Mouse (Mus musculus): ENCODE measurements around the gene Gabpb1. TPM values are rescaled to one million over a fixed set of nuclear protein-coding genes. Genes with fewer than 3 reads are reported as not detected.

Gene Gabpb1
- polyA plus RNA-seq, 1 experiment = 21.8 TPM

- no peak for TF ChIP-seq POLR2A (IDR thresholded peaks at IDR 0.05; ENCODE audit: borderline replicate concordance, insufficient read depth, low read length)
- no peak for TF ChIP-seq CTCF (IDR thresholded peaks at IDR 0.05; ENCODE audit: borderline replicate concordance, insufficient read depth, low read depth, low read length)
- no peak for DNase-seq
- Histone ChIP-seq H3K4me1 (ENCODE audit: control insufficient read depth, insufficient read depth, low read length) (peaks cover 4% of the 10 kb centered on the region; the same call in 1 of the 2 replicates), H3K4me3 (replicated peaks; ENCODE audit: insufficient read depth, low read depth, low read length) (no peak overlapping the region), H3K27me3 (ENCODE audit: control insufficient read depth, insufficient read depth, low read length) (no peaks in the 10 kb centered on the region), H3K27ac (ENCODE audit: insufficient read depth, low read length) (no peak overlapping the region)
- 70% methylated on average over 1 of the region's 1 CpGs for WGBS
Measured at GRCm38 (mm10) chr2:126682937-126683336, 6.8 kb upstream of the Gabpb1 start.

GRCm38 (mm10) chr2:126682333-126682732 lies 6.2 kb upstream of the Gabpb1 start:
- WGBS = 79% methylated on average over 2 of the region's 2 CpGs
- Histone ChIP-seq H3K27ac (ENCODE audit: insufficient read depth, low read length) (no peak overlapping the region), H3K27me3 (ENCODE audit: control insufficient read depth, insufficient read depth, low read length) (no peaks in the 10 kb centered on the region), H3K4me1 (ENCODE audit: control insufficient read depth, insufficient read depth, low read length) (peaks cover 4% of the 10 kb centered on the region; the same call in 1 of the 2 replicates), H3K4me3 (replicated peaks; ENCODE audit: insufficient read depth, low read depth, low read length) (no peak overlapping the region)
- TF ChIP-seq CTCF (IDR thresholded peaks at IDR 0.05; ENCODE audit: borderline replicate concordance, insufficient read depth, low read depth, low read length) = no peak
- no peak for TF ChIP-seq POLR2A (IDR thresholded peaks at IDR 0.05; ENCODE audit: borderline replicate concordance, insufficient read depth, low read length)
- DNase-seq = no peak

DNA sequence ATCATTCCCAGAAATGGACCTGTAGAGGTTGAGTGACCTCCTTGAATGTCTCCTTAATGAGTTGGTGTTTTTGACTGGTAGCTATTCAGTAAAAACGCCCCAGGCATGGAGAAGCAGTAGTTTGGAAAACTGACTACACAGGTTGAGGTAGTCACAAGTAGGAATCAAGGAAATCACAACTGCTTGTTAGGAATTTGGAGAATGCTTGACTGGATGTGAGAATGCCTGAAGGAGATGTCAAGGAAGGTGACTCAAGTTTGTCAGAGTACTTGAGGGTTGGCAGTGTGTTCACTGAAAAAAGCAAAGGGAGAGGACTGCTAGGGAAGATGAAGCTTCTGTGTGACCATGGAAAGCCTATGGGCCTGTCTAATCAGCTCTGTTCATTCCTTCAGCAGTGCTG lies 1.2 kb upstream of the Gabpb1 start:
- Histone ChIP-seq H3K27me3 (ENCODE audit: control insufficient read depth, insufficient read depth, low read length) (no peaks in the 10 kb centered on the region), H3K4me3 (replicated peaks; ENCODE audit: insufficient read depth, low read depth, low read length) (no peak overlapping the region), H3K27ac (ENCODE audit: insufficient read depth, low read length) (no peak overlapping the region), H3K4me1 (ENCODE audit: control insufficient read depth, insufficient read depth, low read length) (peaks cover 4% of the 10 kb centered on the region; the same call in 1 of the 2 replicates)
- WGBS = 94% methylated on average over 1 of the region's 1 CpGs
- DNase-seq = no peak
- TF ChIP-seq CTCF (IDR thresholded peaks at IDR 0.05; ENCODE audit: borderline replicate concordance, insufficient read depth, low read depth, low read length) (no peak), POLR2A (IDR thresholded peaks at IDR 0.05; ENCODE audit: borderline replicate concordance, insufficient read depth, low read length) (no peak)

DNA sequence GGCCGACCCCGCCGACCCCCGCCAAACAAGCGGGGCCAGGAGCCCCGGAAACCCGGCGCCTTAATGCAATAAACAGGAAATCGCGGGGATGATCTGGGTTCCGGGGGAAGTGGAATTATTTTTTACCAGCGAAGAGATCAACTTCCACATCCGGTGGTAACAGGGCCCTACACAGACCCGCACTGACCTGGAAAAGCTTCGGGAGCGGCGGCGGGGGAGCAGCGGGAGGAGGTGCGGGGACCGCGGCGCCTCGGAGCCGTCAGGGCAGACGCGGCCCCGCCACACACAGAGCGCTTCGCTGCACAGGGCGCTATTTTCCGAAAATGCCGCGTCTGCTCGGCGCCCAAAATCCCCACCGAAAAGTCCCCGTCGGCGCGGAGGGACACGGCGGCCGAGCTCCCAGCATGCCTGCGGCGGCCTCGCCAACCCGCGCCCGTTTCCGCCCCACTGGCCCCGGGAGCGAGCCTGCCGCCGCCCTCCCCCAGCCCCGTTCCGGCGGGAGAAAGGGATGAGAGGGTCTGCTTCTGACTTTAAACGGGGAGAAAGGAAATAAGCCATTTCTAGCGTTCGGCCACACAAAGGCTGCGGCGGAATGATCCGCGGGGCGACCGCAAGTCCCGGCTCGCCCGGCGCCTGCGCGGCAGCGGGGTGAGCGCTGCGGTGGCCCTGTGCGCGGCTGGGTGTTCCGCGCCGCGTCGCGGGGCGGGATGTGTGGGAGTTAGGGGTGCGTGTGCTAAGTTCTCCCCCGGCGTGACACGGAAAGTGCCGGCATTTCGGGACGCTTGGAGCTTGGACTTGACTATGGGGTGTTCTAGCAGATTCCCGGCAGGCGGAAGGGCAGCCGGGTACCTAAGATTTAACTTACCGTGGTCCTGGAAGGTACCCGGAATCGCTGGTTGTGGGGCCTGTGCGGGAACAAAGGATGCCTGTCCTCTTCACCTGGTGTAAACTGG lies 692 bp downstream of the Gabpb1 start:
- peak overlapping the region; percentile 96 for H3K27ac ChIP-seq (ENCODE audit: insufficient read depth, low read length)
- no peaks in the 10 kb centered on the region for H3K27me3 ChIP-seq (ENCODE audit: control insufficient read depth, insufficient read depth, low read length)
- under 1% methylated on average over 99 of the region's 99 CpGs for WGBS
- peak overlapping the region; percentile 78 for H3K4me3 ChIP-seq (replicated peaks; ENCODE audit: insufficient read depth, low read depth, low read length)
- DNase-seq = peak; percentile 90 to 96
- peaks cover 3% of the 10 kb centered on the region; the same call in 1 of the 2 replicates for H3K4me1 ChIP-seq (ENCODE audit: control insufficient read depth, insufficient read depth, low read length)
- TF ChIP-seq POLR2A (IDR thresholded peaks at IDR 0.05; ENCODE audit: borderline replicate concordance, insufficient read depth, low read length) (peak; percentile 86), CTCF (IDR thresholded peaks at IDR 0.05; ENCODE audit: borderline replicate concordance, insufficient read depth, low read depth, low read length) (no peak)

GRCm38 (mm10) chr2:126674441-126675168 lies 1.5 kb downstream of the Gabpb1 start:
- H3K4me1 ChIP-seq (ENCODE audit: control insufficient read depth, insufficient read depth, low read length) = peaks cover 3% of the 10 kb centered on the region; the same call in 1 of the 2 replicates
- TF ChIP-seq POLR2A (IDR thresholded peaks at IDR 0.05; ENCODE audit: borderline replicate concordance, insufficient read depth, low read length) = no peak
- no peak for TF ChIP-seq CTCF (IDR thresholded peaks at IDR 0.05; ENCODE audit: borderline replicate concordance, insufficient read depth, low read depth, low read length)
- no peaks in the 10 kb centered on the region for H3K27me3 ChIP-seq (ENCODE audit: control insufficient read depth, insufficient read depth, low read length)
- DNase-seq = peak; percentile 55 to 72
- H3K4me3 ChIP-seq (replicated peaks; ENCODE audit: insufficient read depth, low read depth, low read length) = peak overlapping the region; percentile 78
- H3K27ac ChIP-seq (ENCODE audit: insufficient read depth, low read length) = peak overlapping the region; percentile 96
- WGBS = under 1% methylated on average over 76 of the region's 77 CpGs

GRCm38 (mm10) chr2:126673317-126674242 lies 2.6 kb downstream of the Gabpb1 start:
- WGBS = 37% methylated on average over 13 of the region's 13 CpGs
- H3K27ac ChIP-seq (ENCODE audit: insufficient read depth, low read length) = no peak overlapping the region
- TF ChIP-seq POLR2A (IDR thresholded peaks at IDR 0.05; ENCODE audit: borderline replicate concordance, insufficient read depth, low read length) (no peak), CTCF (IDR thresholded peaks at IDR 0.05; ENCODE audit: borderline replicate concordance, insufficient read depth, low read depth, low read length) (no peak)

More at GRCm38 (mm10) chr2:126673317-126674242, 2.6 kb downstream of the Gabpb1 start:
- Histone ChIP-seq H3K4me3 (replicated peaks; ENCODE audit: insufficient read depth, low read depth, low read length) (peak overlapping the region; percentile 78), H3K4me1 (ENCODE audit: control insufficient read depth, insufficient read depth, low read length) (peaks cover 3% of the 10 kb centered on the region; the same call in 1 of the 2 replicates), H3K27me3 (ENCODE audit: control insufficient read depth, insufficient read depth, low read length) (no peaks in the 10 kb centered on the region)
- no peak for DNase-seq
